Mouse (Mus musculus) hindbrain, embryonic 11.5 days (tissue): Measurements from ENCODE around the gene Tma16. TPM values are rescaled to one million over a fixed set of nuclear protein-coding genes. Genes with fewer than 3 reads are reported as not detected.

Experiments used
- ATAC-seq: fragments of 200-750 bp; cut with Nextera tagmentation; 2 replicates; pipeline ENCODE4 v1.8.0; 2017; ENCODE audit warnings: mild to moderate bottlenecking, moderate TSS enrichment, moderate library complexity; ENCODE audit not compliant: low FRiP score
- DNase-seq: peaks from one replicate; pipeline ENCODE4 v3.0.0-alpha.2; 2015; ENCODE audit warnings: low spot score
- H3K27ac ChIP-seq: fragments of 300-500 bp; sonication (generic); 2 replicates; pipeline ENCODE4 v1.5.1; 2014; ENCODE audit warnings: mild to moderate bottlenecking, low read depth, low read length
- H3K27me3 ChIP-seq: fragments of 300-500 bp; sonication (generic); 2 replicates; pipeline ENCODE4 v1.6.1; 2014; ENCODE audit warnings: mild to moderate bottlenecking, low read length, moderate library complexity, mixed read lengths; ENCODE audit not compliant: control insufficient read depth, insufficient read depth
- H3K36me3 ChIP-seq: fragments of 300-500 bp; sonication (generic); 2 replicates; pipeline ENCODE4 v1.6.1; 2014; ENCODE audit warnings: mild to moderate bottlenecking, low read length, moderate library complexity, mixed read lengths; ENCODE audit not compliant: control insufficient read depth, insufficient read depth
- H3K4me1 ChIP-seq: fragments of 300-500 bp; sonication (generic); replicated peaks from 2 replicates; pipeline ENCODE4 v1.6.1; 2014; ENCODE audit warnings: low read length, mixed read lengths; ENCODE audit not compliant: control insufficient read depth, insufficient read depth
- H3K4me2 ChIP-seq: fragments of 300-500 bp; sonication (generic); replicated peaks from 2 replicates; pipeline ENCODE4 v1.6.1; 2014; ENCODE audit warnings: mild to moderate bottlenecking, low read depth, low read length
- H3K4me3 ChIP-seq: fragments of 300-500 bp; sonication (generic); 2 replicates; pipeline ENCODE4 v1.5.1; 2014; ENCODE audit warnings: low read depth, low read length
- H3K9ac ChIP-seq: fragments of 300-500 bp; sonication (generic); 2 replicates; pipeline ENCODE4 v1.6.1; 2014; ENCODE audit warnings: low read depth, low read length
- H3K9me3 ChIP-seq: fragments of 300-500 bp; sonication (generic); 2 replicates; pipeline ENCODE4 v1.6.1; 2016; ENCODE audit warnings: low read length; ENCODE audit not compliant: control insufficient read depth
- WGBS: fragments of 180-500 bp; shearing (Covaris S2); extraction: QIAGEN DNeasy Blood & Tissue Kit; methylation state at CpG from one replicate; pipeline ENCODE4 v1.1.7; 2014; 5-methylcytosine and 5-hydroxymethylcytosine counted together
- polyA plus RNA-seq: library from polyadenylated mRNA; unstranded; fragments of >200 nt; fragmentation: Nextera tagmentation; extraction: Ambion mirVana; gene quantifications from 2 replicates; pipeline ENCODE4 v1.2.1, GENCODE M21; 2014

Tma16 gene
- polyA plus RNA-seq, 1 experiment from 2014 or later: 15.3 TPM

- Histone ChIP-seq H3K27ac (no peak overlapping the region), H3K4me2 (no peak overlapping the region), H3K36me3 (no peaks in the 10 kb centered on the region), H3K9me3 (no peaks in the 10 kb centered on the region), H3K4me1 (no peaks in the 10 kb centered on the region), H3K27me3 (no peaks in the 10 kb centered on the region), H3K4me3 (no peak overlapping the region), H3K9ac (no peak overlapping the region)
- DNase-seq: no peak
- ATAC-seq: no peak
- 88% methylated on average over 4 of the region's 4 CpGs for WGBS
Observed at GRCm38 (mm10) chr8:66438468-66438867, 47.9 kb downstream of the Tma16 start.

GRCm38 (mm10) chr8:66437929-66438328 lies 48.4 kb downstream of the Tma16 start:
- no peaks in the 10 kb centered on the region for H3K9me3 ChIP-seq
- DNase-seq (no peak), ATAC-seq (no peak)
- 78% methylated on average over 3 of the region's 3 CpGs for WGBS
- no peak overlapping the region for H3K27ac ChIP-seq
- H3K4me3 ChIP-seq: no peak overlapping the region
- H3K36me3 ChIP-seq: no peaks in the 10 kb centered on the region
- H3K27me3 ChIP-seq: no peaks in the 10 kb centered on the region
- no peak overlapping the region for H3K4me2 ChIP-seq
- H3K9ac ChIP-seq: no peak overlapping the region
- no peaks in the 10 kb centered on the region for H3K4me1 ChIP-seq

GRCm38 (mm10) chr8:66436804-66437203 lies 49.5 kb downstream of the Tma16 start:
- Histone ChIP-seq H3K4me2 (no peak overlapping the region), H3K36me3 (no peaks in the 10 kb centered on the region), H3K4me1 (no peaks in the 10 kb centered on the region), H3K27ac (no peak overlapping the region), H3K27me3 (no peaks in the 10 kb centered on the region), H3K9ac (no peak overlapping the region), H3K4me3 (no peak overlapping the region), H3K9me3 (no peaks in the 10 kb centered on the region)
- DNase-seq (no peak), ATAC-seq (no peak)
- 100% methylated on average over 1 of the region's 1 CpGs for WGBS

GRCm38 (mm10) chr8:66433577-66433976 lies 52.8 kb downstream of the Tma16 start:
- H3K9me3 ChIP-seq: no peaks in the 10 kb centered on the region
- no peak overlapping the region for H3K4me3 ChIP-seq
- ATAC-seq: no peak
- no peak overlapping the region for H3K9ac ChIP-seq
- H3K27me3 ChIP-seq: no peaks in the 10 kb centered on the region
- DNase-seq: no peak
- H3K27ac ChIP-seq: no peak overlapping the region
- no peaks in the 10 kb centered on the region for H3K36me3 ChIP-seq
- H3K4me1 ChIP-seq: no peaks in the 10 kb centered on the region
- H3K4me2 ChIP-seq: no peak overlapping the region

- H3K9me3 ChIP-seq: no peaks in the 10 kb centered on the region
- no peak overlapping the region for H3K4me2 ChIP-seq
- no peaks in the 10 kb centered on the region for H3K27me3 ChIP-seq
- DNase-seq (no peak), ATAC-seq (no peak)
- H3K4me3 ChIP-seq: no peak overlapping the region
- H3K9ac ChIP-seq: no peak overlapping the region
- WGBS: 84% methylated on average over 2 of the region's 2 CpGs
- no peaks in the 10 kb centered on the region for H3K36me3 ChIP-seq
- no peaks in the 10 kb centered on the region for H3K4me1 ChIP-seq
- no peak overlapping the region for H3K27ac ChIP-seq
Observed at GRCm38 (mm10) chr8:66430639-66431038, 55.7 kb downstream of the Tma16 start.

Other genes starting within 250 kb of the Tma16 start
- gene Tktl2, start 25.2 kb upstream of the Tma16 start, polyA plus RNA-seq: not detected in 2 replicates
- 0.31 TPM in 1 of 2 replicates, not detected in the other for gene Npy5r, start 201.6 kb upstream of the Tma16 start, polyA plus RNA-seq
- 1.6 and 2.1 TPM in 2 replicates for gene Npy1r, start 210.7 kb upstream of the Tma16 start, polyA plus RNA-seq